Mouse (Mus musculus): ENCODE results near the gene Dlgap4. TPM values are rescaled to one million over a fixed set of nuclear protein-coding genes. Genes with fewer than 3 reads are reported as not detected.

Dlgap4 gene
- total RNA-seq, 2 experiments from 2014 or later: 43.5 to 55.3 TPM

DNA sequence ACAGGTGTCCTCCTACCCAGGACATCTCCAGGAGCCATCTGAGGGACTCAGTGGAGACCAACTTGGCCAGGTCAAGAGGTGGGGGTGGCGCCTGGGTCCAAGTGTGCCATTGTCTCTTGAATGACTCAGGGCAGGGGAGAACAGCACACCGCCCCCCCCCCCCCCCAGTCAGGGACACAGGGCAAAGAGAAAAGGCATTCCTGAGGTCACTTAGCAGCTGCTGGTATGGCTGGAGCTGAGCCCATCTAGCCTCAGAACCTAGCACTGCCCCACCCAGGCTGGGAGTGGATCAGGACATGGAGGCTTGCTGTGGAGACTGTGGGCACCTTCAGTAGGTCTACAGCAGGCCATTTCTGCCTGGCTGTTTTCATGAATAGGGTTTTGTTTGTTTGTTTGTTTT is 9.7 kb downstream of the Dlgap4 start:
- Histone ChIP-seq H3K4me3 (no peak overlapping the region), H3K27ac (no peak overlapping the region)
- DNase-seq: no peak
- TF ChIP-seq CTCF (IDR thresholded peaks at IDR 0.05): no peak
- intact Hi-C loops (cut with DNase I): no loop called here

DNA sequence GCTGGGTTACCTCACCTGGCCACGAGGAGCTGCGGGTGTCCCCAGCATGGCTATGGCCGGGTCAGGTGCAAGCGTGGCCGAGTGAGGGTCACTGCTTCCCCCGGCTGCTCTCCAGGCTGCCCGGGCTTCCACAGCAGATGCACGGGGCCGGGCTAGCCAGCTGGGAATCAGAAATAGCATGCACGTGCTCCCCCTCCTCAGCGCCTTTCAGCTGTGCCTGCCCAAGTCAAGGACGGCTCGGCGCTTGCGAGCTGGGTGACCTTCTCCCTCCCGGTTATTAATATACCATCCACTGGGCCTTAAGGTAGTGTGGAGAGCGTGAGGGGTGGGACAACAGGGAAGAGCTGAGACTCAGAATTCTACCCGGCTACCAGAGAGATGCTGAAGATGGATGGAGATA is 11.8 kb downstream of the Dlgap4 start:
- H3K27ac ChIP-seq: no peak overlapping the region
- intact Hi-C loops (cut with DNase I): no loop called here
- TF ChIP-seq CTCF (IDR thresholded peaks at IDR 0.05): no peak
- H3K4me3 ChIP-seq: no peak overlapping the region
- DNase-seq: peak; percentile 34

DNA sequence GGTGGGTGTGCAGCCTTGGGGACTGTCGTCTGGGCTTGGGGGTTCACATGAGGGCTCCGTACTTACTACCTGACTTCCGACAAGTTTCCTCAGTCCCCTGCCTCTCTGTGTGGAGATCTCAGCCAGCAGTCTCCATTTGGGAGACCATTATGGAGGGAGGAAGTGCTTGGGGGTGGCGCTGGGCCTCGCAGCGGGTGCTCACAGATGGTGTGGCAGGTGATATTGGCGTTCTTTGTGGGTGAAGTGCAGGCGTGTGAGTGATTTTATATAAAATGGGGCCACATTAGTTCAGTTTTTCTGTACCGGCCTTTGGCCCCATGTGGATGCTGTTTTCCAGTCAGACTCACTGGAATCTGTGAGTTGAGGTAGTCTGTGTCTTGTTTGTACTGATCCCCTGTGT is 12.6 kb downstream of the Dlgap4 start:
- intact Hi-C loops (cut with DNase I): no loop called here
- Histone ChIP-seq H3K4me3 (no peak overlapping the region), H3K27ac (no peak overlapping the region)
- no peak for TF ChIP-seq CTCF (IDR thresholded peaks at IDR 0.05)
- DNase-seq: no peak

DNA sequence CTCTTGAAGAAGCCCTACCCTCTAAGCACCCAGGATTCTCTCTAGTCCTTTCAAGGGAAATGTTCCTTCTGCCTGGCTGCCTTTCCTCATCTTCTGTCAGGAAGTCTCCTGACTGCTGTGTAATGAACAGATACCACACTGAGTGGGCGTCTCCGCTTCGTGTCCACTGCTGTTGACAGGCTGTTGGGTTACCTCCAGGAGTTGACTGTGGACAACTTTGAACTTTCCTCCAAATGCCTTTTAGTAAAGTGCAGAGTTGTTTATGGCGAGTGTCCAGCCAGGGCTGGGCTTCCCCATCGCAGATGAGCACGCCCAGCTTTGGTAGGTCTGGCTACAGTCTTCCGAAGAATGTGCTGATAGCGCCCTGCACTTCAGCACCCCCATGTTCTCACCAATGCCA is 13.0 kb downstream of the Dlgap4 start:
- DNase-seq: no peak
- Histone ChIP-seq H3K4me3 (no peak overlapping the region), H3K27ac (no peak overlapping the region)
- no peak for TF ChIP-seq CTCF (IDR thresholded peaks at IDR 0.05)
- intact Hi-C loops (cut with DNase I): no loop called here

DNA sequence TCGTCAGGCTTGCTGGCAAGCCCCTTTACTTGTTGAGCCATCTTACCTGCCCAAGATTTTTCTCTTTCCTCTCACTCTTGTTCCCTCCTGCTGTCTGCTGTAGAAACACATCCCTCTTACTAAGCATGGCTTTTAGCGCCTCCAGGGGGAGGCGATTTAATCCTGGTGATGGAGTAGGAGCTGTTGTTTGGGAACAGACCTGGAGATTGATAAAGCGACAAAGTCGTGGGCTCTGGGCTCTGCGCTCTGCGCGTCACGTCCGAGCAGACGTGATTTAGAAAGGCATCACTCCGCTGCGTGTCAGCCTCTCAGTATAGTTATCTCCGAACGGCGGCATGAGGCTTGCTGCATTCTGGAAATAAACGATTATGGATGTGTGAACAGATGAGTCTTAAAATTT is 14.4 kb downstream of the Dlgap4 start:
- Histone ChIP-seq H3K27ac (no peak overlapping the region), H3K4me3 (no peak overlapping the region)
- no peak for TF ChIP-seq CTCF (IDR thresholded peaks at IDR 0.05)
- intact Hi-C loops (cut with DNase I): no loop called here
- no peak for DNase-seq

DNA sequence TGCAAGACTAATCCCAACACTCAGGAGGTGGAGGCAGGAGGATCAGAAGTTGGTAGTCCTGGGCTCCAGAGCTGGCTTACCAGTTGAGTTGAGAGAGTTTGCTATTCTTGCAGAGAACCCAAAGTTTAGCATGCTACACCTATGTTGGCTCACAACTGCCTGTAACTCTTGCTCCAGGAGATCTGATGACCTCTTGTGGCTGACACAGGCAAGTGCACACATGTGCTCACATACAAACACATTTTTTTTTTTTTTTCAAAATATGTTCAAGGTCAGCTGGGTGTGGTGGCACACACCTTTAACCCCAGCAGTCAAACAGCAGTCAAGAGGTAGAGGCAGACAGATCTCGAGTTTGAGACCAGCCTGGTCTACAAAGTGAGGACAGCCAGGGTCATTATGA is 16.8 kb downstream of the Dlgap4 start:
- Histone ChIP-seq H3K4me3 (no peak overlapping the region), H3K27ac (no peak overlapping the region)
- DNase-seq: no peak
- intact Hi-C loops (cut with DNase I): no loop called here
- TF ChIP-seq CTCF (IDR thresholded peaks at IDR 0.05): peak; percentile 22; the same call in 1 of the 2 replicates

DNA sequence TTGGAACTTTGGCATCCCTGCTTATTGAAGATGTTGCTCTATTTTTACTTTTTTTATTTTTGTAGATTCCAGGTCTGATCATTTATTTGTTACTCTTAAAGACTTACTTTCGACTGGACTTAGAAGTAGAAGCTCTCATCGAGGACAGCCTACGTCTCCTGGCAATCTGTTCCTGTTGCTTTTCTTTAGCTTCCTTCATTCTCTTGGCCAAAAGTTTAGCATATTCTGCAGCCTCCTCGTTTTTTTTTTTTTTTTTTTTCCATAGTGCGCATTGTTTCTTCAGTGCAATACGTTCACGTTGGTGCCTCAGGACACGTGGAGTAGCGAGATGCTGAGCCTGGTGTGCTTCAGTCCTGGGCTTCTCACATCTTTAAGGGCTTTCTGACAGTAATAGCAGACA is 19.2 kb downstream of the Dlgap4 start:
- no peak overlapping the region for H3K27ac ChIP-seq
- intact Hi-C loops (cut with DNase I): no loop called here
- no peak overlapping the region for H3K4me3 ChIP-seq
- DNase-seq: no peak
- no peak for TF ChIP-seq CTCF (IDR thresholded peaks at IDR 0.05)

DNA sequence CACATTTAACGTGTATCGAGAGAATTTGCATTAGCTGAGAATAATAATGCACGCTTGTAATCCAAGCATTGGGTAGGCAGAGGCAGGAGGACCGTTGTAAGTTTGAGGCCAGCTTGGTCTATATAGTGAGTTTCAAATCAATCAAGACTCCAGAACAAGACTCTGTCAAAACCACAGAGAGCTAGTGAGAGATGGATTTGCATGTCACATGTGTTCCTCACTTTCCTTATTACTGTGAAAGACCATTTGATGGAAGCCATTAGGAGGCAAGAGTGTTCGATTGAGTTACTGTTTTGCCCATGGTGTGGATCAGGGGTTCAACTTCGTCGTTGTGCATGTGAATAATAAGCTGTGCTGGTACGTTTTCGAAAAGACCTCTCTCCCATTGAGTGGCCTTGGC is 21.6 kb downstream of the Dlgap4 start:
- no peak for DNase-seq
- intact Hi-C loops (cut with DNase I): no loop called here
- no peak overlapping the region for H3K27ac ChIP-seq
- H3K4me3 ChIP-seq: no peak overlapping the region
- TF ChIP-seq CTCF (IDR thresholded peaks at IDR 0.05): no peak

DNA sequence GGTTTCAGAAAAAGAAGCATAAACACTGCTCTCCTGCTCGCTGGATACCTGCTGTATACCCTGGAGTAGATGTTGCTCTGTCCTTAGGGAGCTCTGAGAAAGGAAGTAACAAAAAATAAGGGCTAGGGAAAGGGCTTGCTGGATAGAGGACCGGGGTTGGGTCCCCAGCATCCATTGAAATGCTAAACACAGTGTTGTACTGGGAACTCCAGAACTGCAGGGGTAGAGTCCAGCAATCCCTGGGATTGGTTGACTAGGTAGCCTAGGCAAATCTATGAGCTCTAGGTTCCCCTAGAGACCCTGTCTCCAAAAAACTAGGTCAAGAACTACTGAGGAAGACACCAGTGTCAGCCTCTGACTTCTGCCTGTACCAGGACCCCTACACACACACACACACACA is 27.6 kb downstream of the Dlgap4 start:
- TF ChIP-seq CTCF (IDR thresholded peaks at IDR 0.05): no peak
- no peak for DNase-seq
- Histone ChIP-seq H3K4me3 (no peak overlapping the region), H3K27ac (no peak overlapping the region)
- intact Hi-C loops (cut with DNase I): no loop called here

DNA sequence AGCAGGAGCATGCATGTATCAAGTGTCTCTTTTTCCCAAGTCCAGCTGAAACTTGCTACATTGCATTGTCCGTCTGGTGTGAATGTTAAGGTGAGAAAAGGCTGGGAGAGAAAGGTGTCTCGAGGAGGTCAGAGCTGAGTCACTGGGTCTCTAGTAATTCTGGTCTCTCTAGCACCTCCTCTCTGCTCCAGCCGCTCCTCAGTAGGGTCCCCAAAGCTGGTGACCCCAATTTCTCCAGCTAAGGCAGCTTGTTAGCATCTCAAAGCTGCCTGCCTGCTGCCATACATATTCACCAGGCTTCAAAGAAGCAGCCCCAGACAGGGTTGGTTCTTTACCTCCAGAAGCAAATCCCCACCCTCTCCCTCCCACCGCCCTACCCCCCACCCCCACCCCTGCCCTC is 29.4 kb downstream of the Dlgap4 start:
- no peak for DNase-seq
- intact Hi-C loops (cut with DNase I): no loop called here
- Histone ChIP-seq H3K27ac (no peak overlapping the region), H3K4me3 (no peak overlapping the region)
- no peak for TF ChIP-seq CTCF (IDR thresholded peaks at IDR 0.05)

DNA sequence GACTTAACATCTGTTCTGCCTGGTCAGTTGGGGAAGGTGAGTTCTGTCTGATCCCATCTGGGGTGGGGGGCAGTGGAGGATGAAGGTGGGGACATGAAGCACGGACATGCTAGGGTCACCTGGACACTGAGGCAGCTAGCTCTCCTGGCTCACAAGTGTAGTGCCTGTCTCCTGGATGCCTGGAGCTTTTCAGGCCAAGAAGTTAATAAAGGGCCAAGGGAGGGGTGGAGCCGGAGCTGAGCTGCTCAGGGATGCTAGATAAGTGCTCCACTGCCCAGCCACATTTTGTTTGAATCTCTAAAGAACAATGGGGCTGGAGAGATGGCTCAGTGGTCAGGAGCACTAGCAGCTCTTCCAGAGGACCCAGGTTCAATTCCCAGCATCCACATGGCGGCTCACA is 29.9 kb downstream of the Dlgap4 start:
- no peak for DNase-seq
- no peak overlapping the region for H3K27ac ChIP-seq
- no peak for TF ChIP-seq CTCF (IDR thresholded peaks at IDR 0.05)
- intact Hi-C loops (cut with DNase I): no loop called here
- no peak overlapping the region for H3K4me3 ChIP-seq

DNA sequence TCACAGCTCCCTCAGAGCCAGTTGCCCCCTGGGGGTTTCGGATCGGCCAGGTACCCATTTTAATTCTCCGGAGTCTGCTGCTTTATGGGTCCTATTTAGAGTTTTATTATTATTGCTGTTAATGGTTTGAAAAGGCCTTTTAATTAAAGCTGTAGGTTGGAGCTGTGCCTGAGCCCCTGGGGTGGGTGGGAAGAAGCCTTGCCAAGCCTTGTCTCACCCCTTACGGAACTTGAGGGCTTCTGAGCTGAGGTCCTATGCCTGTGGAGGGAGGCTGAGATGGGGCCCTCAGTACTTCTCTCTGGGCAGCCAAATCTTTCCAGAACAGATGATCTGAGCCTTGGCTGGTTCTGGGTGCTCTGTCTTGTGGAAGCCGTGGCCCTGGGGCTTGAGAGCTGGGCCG is 31.6 kb downstream of the Dlgap4 start:
- intact Hi-C loops (cut with DNase I): no loop called here

DNA sequence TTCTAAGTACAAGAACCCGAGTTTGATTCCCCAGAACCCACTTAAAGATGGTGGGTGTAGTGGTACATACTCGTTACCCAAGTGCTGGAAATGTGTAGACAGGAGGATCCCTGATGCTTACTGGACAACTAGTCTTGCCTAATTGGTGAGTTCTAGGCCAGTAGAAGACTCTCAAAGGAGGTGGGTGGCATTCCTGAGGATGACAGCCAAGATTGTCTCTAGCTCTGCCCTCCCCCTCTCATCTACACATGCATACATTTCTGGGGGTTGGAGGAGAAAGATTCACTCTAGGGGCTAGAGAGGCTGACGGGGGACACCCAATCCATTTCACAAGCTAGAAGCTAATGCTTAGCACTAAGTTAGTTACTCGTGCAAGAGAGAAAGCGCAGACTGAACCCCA is 33.4 kb downstream of the Dlgap4 start:
- DNase-seq: no peak
- no peak for TF ChIP-seq CTCF (IDR thresholded peaks at IDR 0.05)
- Histone ChIP-seq H3K4me3 (no peak overlapping the region), H3K27ac (no peak overlapping the region)
- intact Hi-C loops (cut with DNase I): no loop called here

More for the DNA sequence above, 31.6 kb downstream of the Dlgap4 start:
- no peak for TF ChIP-seq CTCF (IDR thresholded peaks at IDR 0.05)
- H3K4me3 ChIP-seq: no peak overlapping the region
- H3K27ac ChIP-seq: no peak overlapping the region
- no peak for DNase-seq

DNA sequence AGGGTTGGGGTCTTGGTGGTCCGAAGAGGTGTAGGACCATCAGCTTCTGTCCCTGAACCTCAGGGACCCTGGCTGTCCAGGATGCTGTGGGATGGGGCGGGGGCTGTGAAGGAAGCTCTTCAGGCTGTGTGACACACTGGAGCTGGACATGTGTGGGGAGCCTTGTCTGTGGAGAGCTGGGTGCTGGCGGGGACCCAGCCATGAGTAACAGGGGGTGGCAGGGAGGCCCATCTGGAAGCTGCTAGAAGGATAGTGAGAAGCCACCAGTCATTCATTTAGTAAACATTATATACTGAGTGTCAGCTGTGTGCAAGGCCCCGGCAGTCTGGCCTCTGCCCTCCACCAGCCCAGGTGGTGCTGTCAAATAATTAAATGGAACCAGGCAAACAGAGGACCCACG is 34.5 kb downstream of the Dlgap4 start:
- intact Hi-C loops (cut with DNase I): no loop called here
- TF ChIP-seq CTCF (IDR thresholded peaks at IDR 0.05): no peak
- no peak overlapping the region for H3K4me3 ChIP-seq
- DNase-seq: no peak
- no peak overlapping the region for H3K27ac ChIP-seq

DNA sequence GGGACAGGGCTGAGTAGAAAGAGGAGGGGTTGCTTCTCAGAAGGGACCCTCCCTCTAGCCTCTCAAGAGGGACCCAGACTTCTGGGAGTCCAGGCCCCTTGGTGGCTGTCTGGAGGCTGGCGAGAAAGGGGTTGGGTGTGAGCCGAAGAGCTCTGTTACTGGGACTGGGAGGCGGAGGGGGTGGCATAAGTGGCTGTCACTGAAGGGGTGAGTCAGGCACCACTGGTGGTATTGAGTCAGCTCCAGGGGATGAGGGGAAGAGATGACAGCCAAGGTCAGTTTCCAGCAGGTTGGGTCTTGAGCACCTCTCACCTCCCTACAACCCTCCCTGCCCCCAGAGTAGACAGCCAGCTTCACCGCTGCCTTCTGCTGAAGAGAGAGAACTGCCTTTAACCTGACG is 35.9 kb downstream of the Dlgap4 start:
- intact Hi-C loops (cut with DNase I): no loop called here
- no peak overlapping the region for H3K27ac ChIP-seq
- no peak for DNase-seq
- no peak for TF ChIP-seq CTCF (IDR thresholded peaks at IDR 0.05)
- no peak overlapping the region for H3K4me3 ChIP-seq
